Mouse (Mus musculus) kidney, embryonic 15.5 days (tissue): ENCODE measurements at regions not wholly inside any gene's neighbourhood (a gene's known extent, or its start where the extent isn't known, plus 50 kb on each side); places are given as distances from the start of the nearest gene placed in this dataset.
A peak's percentile ranks its signal among the peaks of the same experiment; 100 is the strongest.
"Not testable (repeated sequence)": the region's sequence is repeated elsewhere in the genome, so short reads cannot be mapped to it uniquely, and the experiment has no call there.

Experiments used
- ATAC-seq: fragments of 200-750 bp; cut with Nextera tagmentation; replicated peaks from 2 replicates; pipeline ENCODE4 v1.8.0; 2017; ENCODE audit warnings: moderate TSS enrichment; ENCODE audit not compliant: low FRiP score
- H3K27ac ChIP-seq: fragments of 300-500 bp; sonication (generic); 2 replicates; pipeline ENCODE4 v1.5.1; 2015; ENCODE audit warnings: mild to moderate bottlenecking, inconsistent platforms
- H3K27me3 ChIP-seq: fragments of 300-500 bp; sonication (generic); 2 replicates; pipeline ENCODE4 v1.6.1; 2015; ENCODE audit warnings: inconsistent platforms
- H3K36me3 ChIP-seq: fragments of 300-500 bp; sonication (generic); 2 replicates; pipeline ENCODE4 v1.6.1; 2015; ENCODE audit warnings: inconsistent platforms
- H3K4me1 ChIP-seq: fragments of 300-500 bp; sonication (generic); 2 replicates; pipeline ENCODE4 v1.6.1; 2015; ENCODE audit warnings: inconsistent platforms
- H3K4me2 ChIP-seq: fragments of 300-500 bp; sonication (generic); 2 replicates; pipeline ENCODE4 v1.6.1; 2015; ENCODE audit warnings: moderate library complexity, mild to moderate bottlenecking, inconsistent platforms
- H3K4me3 ChIP-seq: fragments of 300-500 bp; sonication (generic); replicated peaks from 2 replicates; pipeline ENCODE4 v1.5.1; 2015; ENCODE audit warnings: mild to moderate bottlenecking, inconsistent platforms
- H3K9ac ChIP-seq: fragments of 300-500 bp; sonication (generic); 2 replicates; pipeline ENCODE4 v1.6.1; 2015; ENCODE audit warnings: mild to moderate bottlenecking, inconsistent platforms
- H3K9me3 ChIP-seq: fragments of 300-500 bp; sonication (generic); replicated peaks from 2 replicates; pipeline ENCODE4 v1.6.1; 2016; ENCODE audit warnings: inconsistent platforms
- WGBS: fragments of 180-500 bp; shearing (Covaris S2); methylation state at CpG from one replicate; pipeline ENCODE4 v1.1.7; 2015; ENCODE audit warnings: mixed read lengths; 5-methylcytosine and 5-hydroxymethylcytosine counted together

DNA sequence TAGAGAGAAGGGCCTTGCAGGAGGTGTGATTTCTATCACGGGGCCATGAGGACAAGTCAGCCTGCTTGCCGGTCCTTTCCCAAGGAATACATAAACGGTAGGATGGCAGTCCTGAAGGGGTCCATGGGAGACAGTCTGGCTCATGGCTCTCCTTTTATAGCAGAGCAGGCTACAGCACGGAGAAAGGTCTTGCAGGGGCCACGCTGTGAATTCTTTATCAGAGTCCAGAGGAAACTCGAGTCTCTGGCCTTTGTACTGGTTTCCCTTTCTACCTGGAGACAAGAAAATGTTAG, 1984.0 kb downstream of the 4930444P10Rik start:
- 12% methylated on average over 6 of the region's 6 CpGs for WGBS
- H3K27me3 ChIP-seq, result no peaks in the 10 kb centered on the region
- H3K4me1 ChIP-seq, result no peaks in the 10 kb centered on the region
- no peaks in the 10 kb centered on the region for H3K36me3 ChIP-seq
- no peak overlapping the region for H3K4me3 ChIP-seq
- no peak overlapping the region for H3K4me2 ChIP-seq
- no peak for ATAC-seq
- peak overlapping the region; percentile 17; the same call in 1 of the 2 replicates for H3K9ac ChIP-seq
- no peak overlapping the region for H3K27ac ChIP-seq
- peaks cover 4% of the 10 kb centered on the region; the same call in 1 of the 2 replicates for H3K9me3 ChIP-seq

DNA sequence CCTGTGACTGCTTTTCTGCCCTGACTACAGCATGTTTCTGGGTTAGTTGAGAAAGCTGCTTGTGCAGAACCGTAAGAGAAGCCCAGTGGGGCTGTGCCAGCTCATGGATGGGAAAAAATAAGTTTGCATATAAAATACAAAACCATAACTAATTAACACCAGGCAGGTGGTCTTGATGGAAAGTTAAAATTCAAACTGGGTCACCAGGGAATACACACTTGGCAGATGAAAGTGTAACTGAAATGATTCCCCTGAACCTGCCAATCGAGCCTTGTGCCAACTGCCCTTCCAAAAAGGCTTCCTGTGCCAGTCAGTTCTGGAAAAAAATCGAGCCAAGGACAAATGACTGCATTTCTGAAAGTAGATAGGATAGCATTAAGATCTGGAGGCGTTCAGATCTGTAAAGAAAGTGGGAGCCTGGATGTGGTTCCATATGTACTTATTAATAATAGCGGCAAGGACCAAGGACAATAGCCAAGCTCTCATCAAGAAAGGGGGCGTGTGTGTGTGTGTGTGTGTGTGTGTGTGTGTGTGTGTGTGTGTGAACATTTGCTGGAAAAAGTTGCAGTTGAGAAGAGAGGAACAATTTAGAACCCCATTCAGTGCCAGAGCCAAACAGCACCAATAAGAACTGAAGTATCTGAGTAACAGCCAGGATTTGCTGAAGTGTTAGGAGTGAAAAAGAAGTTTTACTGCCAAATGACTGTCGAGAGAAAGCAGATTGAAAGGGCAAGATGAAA, 1984.5 kb downstream of the 4930444P10Rik start:
- H3K36me3 ChIP-seq, result no peaks in the 10 kb centered on the region
- no peak overlapping the region for H3K4me3 ChIP-seq
- no peaks in the 10 kb centered on the region for H3K4me1 ChIP-seq
- no peaks in the 10 kb centered on the region for H3K27me3 ChIP-seq
- no peak overlapping the region for H3K4me2 ChIP-seq
- peaks cover 4% of the 10 kb centered on the region; the same call in 1 of the 2 replicates for H3K9me3 ChIP-seq
- H3K9ac ChIP-seq, result peak overlapping the region; percentile 17; the same call in 1 of the 2 replicates
- WGBS, result 60% methylated on average over 7 of the region's 7 CpGs
- H3K27ac ChIP-seq, result no peak overlapping the region
- no peak for ATAC-seq

DNA sequence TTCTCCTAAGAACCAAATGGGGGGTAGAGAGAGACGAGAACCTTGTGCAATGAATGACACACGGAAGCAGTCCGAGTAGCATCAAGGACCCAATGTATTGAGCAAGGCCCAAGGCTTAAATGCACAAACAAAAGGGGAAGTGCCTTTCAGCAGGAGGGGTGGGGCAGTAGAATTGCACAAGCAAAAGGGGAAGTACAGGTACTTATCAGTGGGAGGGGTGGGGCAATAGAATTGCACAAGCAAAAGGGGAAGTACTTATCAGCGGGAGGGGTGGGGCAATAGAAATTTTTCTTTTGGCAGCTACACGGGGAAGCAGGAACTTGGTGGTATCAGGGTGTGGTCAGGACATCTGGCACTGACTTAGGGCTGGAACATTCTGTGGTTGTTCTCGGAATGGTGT, 1987.6 kb downstream of the 4930444P10Rik start:
- not testable (repeated sequence) for H3K4me3 ChIP-seq, H3K9me3 ChIP-seq, H3K27me3 ChIP-seq, H3K4me2 ChIP-seq, ATAC-seq, H3K9ac ChIP-seq, H3K27ac ChIP-seq, H3K4me1 ChIP-seq, H3K36me3 ChIP-seq
- WGBS, result 93% methylated on average over 6 of the region's 6 CpGs

DNA sequence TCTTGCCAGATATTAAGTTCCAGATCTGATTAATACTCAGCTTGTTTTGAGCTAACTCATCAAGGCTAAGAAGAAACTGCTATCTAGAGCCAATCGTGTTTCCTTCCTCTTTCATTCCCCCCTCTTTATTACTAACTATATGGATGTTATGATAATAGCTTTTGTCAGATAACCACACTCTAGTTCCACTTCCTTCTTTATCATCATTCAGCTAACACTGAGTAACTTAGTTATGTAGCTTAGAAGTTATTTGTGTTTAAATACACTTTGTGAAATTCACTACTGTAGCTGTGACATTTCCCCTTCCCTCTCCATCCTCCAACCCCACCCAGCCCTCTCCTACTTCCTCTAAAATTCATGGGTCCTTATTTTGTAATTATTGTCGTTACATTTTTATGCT, 1988.6 kb downstream of the 4930444P10Rik start:
- no peak overlapping the region for H3K9ac ChIP-seq
- no peak for ATAC-seq
- H3K27ac ChIP-seq, result no peak overlapping the region
- no peaks in the 10 kb centered on the region for H3K4me1 ChIP-seq
- 89% methylated on average over 2 of the region's 2 CpGs for WGBS
- no peaks in the 10 kb centered on the region for H3K36me3 ChIP-seq
- no peak overlapping the region for H3K4me3 ChIP-seq
- H3K4me2 ChIP-seq, result no peak overlapping the region
- peaks cover 4% of the 10 kb centered on the region; the same call in 1 of the 2 replicates for H3K9me3 ChIP-seq
- no peaks in the 10 kb centered on the region for H3K27me3 ChIP-seq

DNA sequence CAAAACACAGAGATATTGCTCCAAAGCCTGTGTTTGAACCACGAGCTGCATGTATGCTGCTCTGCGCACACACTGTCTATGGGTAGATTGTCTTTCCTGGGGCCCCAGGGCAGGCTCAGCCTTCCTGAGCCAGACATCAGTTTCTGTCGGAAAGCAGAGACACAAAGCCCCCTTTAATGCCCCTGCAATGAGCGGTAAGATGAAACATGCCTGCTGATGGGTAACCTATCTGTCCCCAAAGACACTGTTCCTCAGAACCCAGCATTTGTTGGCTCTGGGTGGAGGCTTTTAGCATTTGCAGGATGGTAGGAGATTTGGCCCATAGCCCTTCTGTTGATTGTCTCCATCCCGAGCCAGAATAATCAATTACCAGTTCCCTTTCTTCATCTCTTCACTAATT, 1994.1 kb downstream of the 4930444P10Rik start:
- no peak overlapping the region for H3K4me2 ChIP-seq
- no peak overlapping the region for H3K4me3 ChIP-seq
- WGBS, result 68% methylated on average over 5 of the region's 5 CpGs
- no peak for ATAC-seq
- no peaks in the 10 kb centered on the region for H3K27me3 ChIP-seq
- no peaks in the 10 kb centered on the region for H3K9me3 ChIP-seq
- H3K9ac ChIP-seq, result no peak overlapping the region
- no peaks in the 10 kb centered on the region for H3K4me1 ChIP-seq
- no peak overlapping the region for H3K27ac ChIP-seq
- H3K36me3 ChIP-seq, result no peaks in the 10 kb centered on the region

DNA sequence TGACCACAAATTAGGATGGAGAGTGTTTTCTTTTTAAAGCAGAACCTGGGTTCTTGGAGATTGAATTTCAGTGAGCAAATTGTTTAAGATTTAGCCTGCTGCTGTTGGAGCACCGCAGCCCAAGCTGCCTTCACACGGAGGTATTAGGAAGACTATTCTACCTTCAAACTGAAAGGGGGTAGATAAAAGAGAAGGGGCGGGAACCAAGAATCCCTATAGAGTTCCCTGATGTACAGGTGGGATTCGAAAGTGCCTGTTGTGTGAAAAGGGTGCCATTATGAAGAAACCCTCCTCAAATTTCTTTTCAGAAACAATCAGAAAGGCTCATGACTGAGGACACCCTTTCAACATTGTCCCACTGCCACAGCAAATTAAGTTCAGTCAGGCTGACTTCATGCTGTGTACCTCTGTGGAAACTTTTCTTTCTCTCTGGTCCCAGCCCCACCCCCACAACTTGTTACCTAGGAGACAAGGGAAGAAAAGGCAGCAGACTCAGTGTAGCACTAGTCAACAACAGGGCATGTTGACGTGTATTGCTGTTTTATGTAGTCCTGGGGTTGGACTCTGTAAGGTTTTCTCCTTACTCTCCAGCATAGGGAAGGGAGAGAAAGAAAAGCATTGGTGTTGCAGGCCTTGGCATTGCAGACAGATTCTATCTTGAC, 1995.4 kb downstream of the 4930444P10Rik start:
- Histone ChIP-seq H3K4me1 (no peaks in the 10 kb centered on the region), H3K9ac (no peak overlapping the region), H3K36me3 (no peaks in the 10 kb centered on the region), H3K4me2 (no peak overlapping the region), H3K27me3 (no peaks in the 10 kb centered on the region), H3K9me3 (no peaks in the 10 kb centered on the region), H3K27ac (no peak overlapping the region), H3K4me3 (no peak overlapping the region)
- 34% methylated on average over 5 of the region's 5 CpGs for WGBS
- no peak for ATAC-seq

DNA sequence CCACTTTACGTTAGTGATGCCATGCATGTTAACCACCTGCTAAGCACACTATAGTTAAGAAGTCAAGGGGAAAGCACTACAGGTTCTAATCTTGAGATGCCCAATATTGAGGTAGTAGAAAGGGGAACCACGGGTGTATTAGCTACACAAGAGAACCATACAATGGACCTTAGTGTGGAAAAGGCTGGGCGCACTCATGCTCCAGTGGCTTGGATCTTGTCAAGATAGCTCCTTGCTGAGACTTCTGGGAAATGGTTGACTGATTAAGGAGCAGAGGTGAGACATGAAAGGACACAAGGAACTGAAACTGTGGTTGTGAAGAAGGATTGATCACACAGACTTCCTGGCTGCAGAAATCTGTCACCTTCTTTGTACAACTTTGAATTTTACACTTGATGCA, 2028.3 kb downstream of the 4930444P10Rik start:
- Histone ChIP-seq H3K9ac (no peak overlapping the region), H3K4me3 (no peak overlapping the region), H3K27ac (no peak overlapping the region), H3K4me2 (no peak overlapping the region), H3K36me3 (no peaks in the 10 kb centered on the region), H3K27me3 (no peaks in the 10 kb centered on the region), H3K9me3 (0 out of 2 replicates have a peak, but pooled peaks cover 3% of the 10 kb centered on the region), H3K4me1 (no peaks in the 10 kb centered on the region)
- no peak for ATAC-seq
- WGBS, result 87% methylated on average over 3 of the region's 3 CpGs

DNA sequence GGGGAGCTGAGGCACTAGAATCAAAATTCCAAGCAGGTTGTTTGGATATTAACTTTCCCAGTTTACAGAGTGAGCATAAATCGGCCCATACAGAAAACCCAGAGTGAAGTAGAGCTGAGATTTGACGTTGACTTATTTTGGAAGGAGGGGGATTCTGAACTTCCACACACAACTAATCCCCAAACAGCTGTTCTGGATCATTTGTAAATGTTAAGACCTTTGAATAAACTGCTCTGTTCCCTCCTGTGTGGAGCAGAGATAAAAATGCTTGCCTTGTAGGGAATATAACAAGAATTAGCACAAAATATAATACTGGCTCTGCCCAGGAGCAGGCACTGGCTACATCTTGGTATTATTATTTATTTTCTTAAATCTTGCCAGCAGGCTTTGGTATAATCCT, 2057.0 kb downstream of the 4930444P10Rik start:
- Histone ChIP-seq H3K4me3 (no peak overlapping the region), H3K9me3 (no peaks in the 10 kb centered on the region), H3K9ac (no peak overlapping the region), H3K27me3 (no peaks in the 10 kb centered on the region), H3K27ac (no peak overlapping the region), H3K36me3 (no peaks in the 10 kb centered on the region), H3K4me2 (no peak overlapping the region), H3K4me1 (no peaks in the 10 kb centered on the region)
- WGBS, result 43% methylated on average over 2 of the region's 2 CpGs
- ATAC-seq, result no peak

DNA sequence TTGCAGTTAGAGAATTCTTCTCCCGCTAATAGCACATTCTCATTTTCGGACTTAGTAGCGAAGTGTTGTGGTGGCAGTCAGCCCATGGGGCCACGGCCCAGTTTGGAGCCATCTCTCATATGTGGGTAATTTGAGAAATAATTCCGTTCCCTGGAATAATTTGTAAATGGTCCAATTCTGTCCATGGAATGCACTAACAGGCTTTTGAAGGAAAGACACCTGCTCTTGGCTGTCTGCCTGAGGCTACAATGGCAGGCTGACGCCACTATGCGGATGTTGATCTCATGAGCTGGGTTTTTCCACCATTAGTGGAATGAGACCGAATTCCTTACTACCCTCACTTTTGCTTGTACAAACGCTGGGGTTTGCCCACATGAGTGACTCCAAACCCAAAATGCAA, 2081.6 kb downstream of the 4930444P10Rik start:
- Histone ChIP-seq H3K4me3 (no peak overlapping the region), H3K27me3 (no peaks in the 10 kb centered on the region), H3K4me1 (no peaks in the 10 kb centered on the region), H3K27ac (no peak overlapping the region), H3K36me3 (no peaks in the 10 kb centered on the region), H3K4me2 (no peak overlapping the region), H3K9me3 (no peaks in the 10 kb centered on the region), H3K9ac (no peak overlapping the region)
- no peak for ATAC-seq
- 86% methylated on average over 9 of the region's 9 CpGs for WGBS

DNA sequence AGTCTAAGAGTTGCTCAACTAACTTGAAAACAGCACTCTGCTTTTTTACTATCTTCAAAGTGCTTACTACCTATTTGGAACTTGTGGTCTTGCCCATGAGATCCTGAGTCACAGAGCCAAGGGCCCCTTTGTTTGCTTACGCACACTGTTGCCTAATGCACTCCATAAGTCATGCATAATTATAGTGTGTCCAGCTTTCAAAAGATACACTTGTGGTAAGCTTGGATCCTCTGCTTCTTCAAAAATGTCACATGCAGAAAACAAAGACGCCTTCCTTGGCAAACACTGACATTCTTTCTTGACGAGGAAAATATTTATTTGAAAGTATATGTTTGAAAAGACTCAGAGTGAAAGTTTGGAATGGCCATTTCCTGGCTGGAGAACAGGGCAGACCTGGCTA, 2082.3 kb downstream of the 4930444P10Rik start:
- Histone ChIP-seq H3K27me3 (no peaks in the 10 kb centered on the region), H3K4me1 (no peaks in the 10 kb centered on the region), H3K4me3 (no peak overlapping the region), H3K27ac (no peak overlapping the region), H3K4me2 (no peak overlapping the region), H3K9ac (no peak overlapping the region), H3K36me3 (no peaks in the 10 kb centered on the region), H3K9me3 (no peaks in the 10 kb centered on the region)
- 81% methylated on average over 3 of the region's 3 CpGs for WGBS
- ATAC-seq, result no peak

DNA sequence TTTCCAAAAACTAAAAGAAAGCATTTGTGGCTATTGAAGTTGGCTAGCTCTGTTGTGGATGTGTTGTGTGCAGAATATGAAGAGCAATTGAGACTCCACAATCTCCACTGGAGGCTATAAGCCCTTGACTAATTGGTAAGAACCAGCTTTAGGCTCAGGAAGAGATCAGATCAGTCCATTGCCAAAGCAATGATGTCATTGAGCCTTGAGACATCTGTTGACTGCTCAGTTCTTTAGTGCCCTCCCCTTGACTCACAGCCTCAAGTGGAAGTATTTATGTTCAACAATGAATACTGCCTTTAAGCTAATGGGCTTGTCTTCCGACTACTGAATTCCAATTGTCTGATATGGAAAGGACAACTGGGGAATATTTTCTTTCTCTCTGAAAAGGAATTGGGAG, 2090.6 kb downstream of the 4930444P10Rik start:
- no peak overlapping the region for H3K4me3 ChIP-seq
- H3K27me3 ChIP-seq, result no peaks in the 10 kb centered on the region
- no peaks in the 10 kb centered on the region for H3K4me1 ChIP-seq
- no peaks in the 10 kb centered on the region for H3K9me3 ChIP-seq
- H3K4me2 ChIP-seq, result no peak overlapping the region
- H3K36me3 ChIP-seq, result no peaks in the 10 kb centered on the region
- H3K9ac ChIP-seq, result no peak overlapping the region
- ATAC-seq, result no peak
- WGBS, result 66% methylated on average over 1 of the region's 1 CpGs
- H3K27ac ChIP-seq, result no peak overlapping the region

DNA sequence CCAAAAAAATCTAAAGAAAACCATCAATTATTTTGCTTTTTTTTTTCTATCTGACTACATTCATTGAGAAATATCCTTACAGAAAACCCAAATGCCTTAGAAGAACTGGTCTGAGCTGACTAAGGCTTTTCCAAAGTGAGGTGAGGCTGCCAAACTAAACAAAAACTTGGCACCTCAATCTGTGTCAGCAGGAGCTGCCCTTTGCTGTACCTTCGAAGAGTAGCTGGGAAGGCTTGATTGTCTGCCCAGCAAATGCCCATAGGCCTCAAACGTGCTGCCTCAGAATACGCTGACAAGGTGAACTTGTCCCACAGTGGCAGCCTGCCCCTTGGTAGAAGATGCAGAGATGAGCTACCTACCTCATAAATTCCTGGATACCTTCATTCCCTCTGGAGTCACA, 2091.7 kb downstream of the 4930444P10Rik start:
- no peak overlapping the region for H3K9ac ChIP-seq
- H3K4me1 ChIP-seq, result no peaks in the 10 kb centered on the region
- H3K4me3 ChIP-seq, result no peak overlapping the region
- no peak for ATAC-seq
- no peaks in the 10 kb centered on the region for H3K9me3 ChIP-seq
- H3K4me2 ChIP-seq, result no peak overlapping the region
- H3K27ac ChIP-seq, result no peak overlapping the region
- no peaks in the 10 kb centered on the region for H3K27me3 ChIP-seq
- no peaks in the 10 kb centered on the region for H3K36me3 ChIP-seq
- 36% methylated on average over 3 of the region's 3 CpGs for WGBS
